Mouse (Mus musculus): ENCODE data around the gene Gm20696. TPM values are rescaled to one million over a fixed set of nuclear protein-coding genes. Genes with fewer than 3 reads are reported as not detected.

Gene Gm20696
- polyA plus RNA-seq, 1 experiment from 2014 or later, result 1.4 TPM

DNA sequence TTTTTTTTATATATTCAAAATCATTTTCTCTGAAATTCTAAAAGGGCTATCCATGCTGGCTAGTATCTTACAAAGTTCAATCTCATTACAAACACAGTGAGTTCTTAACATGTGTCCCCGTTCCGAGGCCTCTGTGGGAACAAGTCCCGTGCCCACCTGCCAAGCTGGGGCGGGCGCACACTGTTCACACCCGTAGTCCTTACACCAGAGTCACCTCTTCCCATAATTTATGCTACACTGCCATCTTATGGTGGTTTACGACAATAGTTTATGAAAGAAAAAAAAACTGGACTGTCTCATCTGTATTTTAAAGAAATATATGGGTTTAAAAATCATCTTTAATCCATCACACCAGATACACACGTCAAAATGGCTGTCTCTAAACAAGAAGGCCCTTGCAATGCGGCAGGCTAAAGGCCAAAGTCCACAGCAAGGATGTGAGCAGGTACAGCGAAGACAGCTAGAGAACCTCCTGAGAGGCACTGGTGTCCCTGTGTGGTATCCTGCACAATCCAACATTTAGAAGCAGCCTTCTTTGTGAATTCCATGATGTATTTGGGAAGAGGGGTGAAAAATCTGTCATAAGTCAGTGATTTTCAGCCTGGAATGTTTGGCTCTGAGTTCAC lies 66.3 kb downstream of the Gm20696 start:
- Histone ChIP-seq H3K27me3 (ENCODE audit: control insufficient read depth, insufficient read depth, low read length) (no peaks in the 10 kb centered on the region), H3K36me3 (ENCODE audit: control insufficient read depth, insufficient read depth, low read length) (no peaks in the 10 kb centered on the region), H3K4me2 (replicated peaks; ENCODE audit: low read depth) (peak overlapping the region; percentile 40), H3K9me3 (ENCODE audit: control insufficient read depth, low read length) (no peaks in the 10 kb centered on the region), H3K9ac (ENCODE audit: low read length) (no peak overlapping the region), H3K27ac (replicated peaks) (no peak overlapping the region; the same call in 1 of the 2 replicates), H3K4me1 (replicated peaks; ENCODE audit: control insufficient read depth, insufficient read depth) (no peaks in the 10 kb centered on the region), H3K4me3 (ENCODE audit: low read depth, low read length) (no peak overlapping the region)
- TF ChIP-seq EP300 (optimal IDR thresholded peaks at IDR 0.05) (no peak), CTCF (IDR thresholded peaks at IDR 0.05; ENCODE audit: low read depth) (peak; percentile 77)
- WGBS, result 16% methylated on average over 10 of the region's 10 CpGs
- 0 out of 2 replicates have a peak, but pooled peaks have one; percentile 59 for ATAC-seq (ENCODE audit: low FRiP score, low TSS enrichment)
- peak; percentile 54 for DNase-seq (ENCODE audit: low spot score)

DNA sequence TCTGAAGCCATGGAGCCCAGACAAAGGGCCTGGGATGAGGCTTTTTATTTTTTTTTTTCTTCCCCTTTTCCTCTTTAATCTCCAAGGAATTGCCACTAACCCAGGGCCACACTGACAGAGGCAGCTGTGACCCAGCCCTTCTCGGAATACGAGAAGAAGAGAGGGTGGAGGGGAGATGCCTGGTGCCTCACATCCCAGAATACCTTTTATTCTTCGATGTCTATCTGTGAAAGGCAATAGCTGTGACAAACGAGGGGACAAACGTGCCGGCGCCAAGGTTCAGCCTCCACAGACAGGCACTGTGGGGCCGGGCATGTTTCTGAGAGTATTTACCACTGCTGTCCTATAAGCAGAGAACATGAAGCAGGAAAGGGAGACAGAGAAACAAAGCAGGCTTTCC lies 66.9 kb downstream of the Gm20696 start:
- H3K36me3 ChIP-seq (ENCODE audit: control insufficient read depth, insufficient read depth, low read length), result no peaks in the 10 kb centered on the region
- ATAC-seq (ENCODE audit: low FRiP score, low TSS enrichment), result no peak

DNA sequence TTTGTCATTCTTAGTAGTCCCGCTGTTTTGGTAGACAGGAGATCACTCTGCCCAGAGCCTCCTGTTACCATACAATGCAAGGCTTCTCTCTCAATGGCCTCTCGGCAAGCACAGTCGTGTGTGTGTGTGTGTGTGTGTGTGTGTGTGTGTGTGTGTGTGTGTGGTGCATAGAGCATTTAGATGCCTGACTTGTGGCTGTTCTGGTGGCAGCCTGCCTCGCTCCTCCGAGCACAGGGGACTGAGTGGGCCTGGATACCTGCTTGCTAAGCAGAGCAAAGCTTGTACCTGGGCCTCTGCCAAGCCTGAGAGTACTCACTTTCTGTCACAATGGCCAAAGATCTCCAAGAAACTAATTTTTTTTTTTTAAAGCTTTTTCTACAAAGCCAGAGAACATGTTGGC lies 67.4 kb downstream of the Gm20696 start:
- Histone ChIP-seq H3K36me3 (ENCODE audit: control insufficient read depth, insufficient read depth, low read length) (no peaks in the 10 kb centered on the region), H3K4me2 (replicated peaks; ENCODE audit: low read depth) (no peak overlapping the region), H3K9ac (ENCODE audit: low read length) (no peak overlapping the region), H3K4me1 (replicated peaks; ENCODE audit: control insufficient read depth, insufficient read depth) (no peaks in the 10 kb centered on the region), H3K9me3 (ENCODE audit: control insufficient read depth, low read length) (no peaks in the 10 kb centered on the region), H3K27ac (replicated peaks) (no peak overlapping the region), H3K4me3 (ENCODE audit: low read depth, low read length) (no peak overlapping the region), H3K27me3 (ENCODE audit: control insufficient read depth, insufficient read depth, low read length) (no peaks in the 10 kb centered on the region)
- ATAC-seq (ENCODE audit: low FRiP score, low TSS enrichment), result no peak
- peak; percentile 14 for DNase-seq (ENCODE audit: low spot score)
- TF ChIP-seq EP300 (optimal IDR thresholded peaks at IDR 0.05) (no peak), CTCF (IDR thresholded peaks at IDR 0.05; ENCODE audit: low read depth) (no peak)
- WGBS, result 53% methylated on average over 5 of the region's 5 CpGs

More for the DNA sequence above, 66.9 kb downstream of the Gm20696 start:
- H3K4me1 ChIP-seq (replicated peaks; ENCODE audit: control insufficient read depth, insufficient read depth), result no peaks in the 10 kb centered on the region
- no peak overlapping the region for H3K27ac ChIP-seq (replicated peaks)
- H3K4me2 ChIP-seq (replicated peaks; ENCODE audit: low read depth), result 0 out of 2 replicates have a peak overlapping the region, but pooled peaks have one; percentile 11
- no peaks in the 10 kb centered on the region for H3K9me3 ChIP-seq (ENCODE audit: control insufficient read depth, low read length)
- H3K4me3 ChIP-seq (ENCODE audit: low read depth, low read length), result no peak overlapping the region
- no peaks in the 10 kb centered on the region for H3K27me3 ChIP-seq (ENCODE audit: control insufficient read depth, insufficient read depth, low read length)
- no peak for DNase-seq (ENCODE audit: low spot score)
- 41% methylated on average over 8 of the region's 8 CpGs for whole genome bisulfite sequencing
- TF ChIP-seq CTCF (IDR thresholded peaks at IDR 0.05; ENCODE audit: low read depth) (no peak), EP300 (optimal IDR thresholded peaks at IDR 0.05) (no peak)
- H3K9ac ChIP-seq (ENCODE audit: low read length), result no peak overlapping the region

DNA sequence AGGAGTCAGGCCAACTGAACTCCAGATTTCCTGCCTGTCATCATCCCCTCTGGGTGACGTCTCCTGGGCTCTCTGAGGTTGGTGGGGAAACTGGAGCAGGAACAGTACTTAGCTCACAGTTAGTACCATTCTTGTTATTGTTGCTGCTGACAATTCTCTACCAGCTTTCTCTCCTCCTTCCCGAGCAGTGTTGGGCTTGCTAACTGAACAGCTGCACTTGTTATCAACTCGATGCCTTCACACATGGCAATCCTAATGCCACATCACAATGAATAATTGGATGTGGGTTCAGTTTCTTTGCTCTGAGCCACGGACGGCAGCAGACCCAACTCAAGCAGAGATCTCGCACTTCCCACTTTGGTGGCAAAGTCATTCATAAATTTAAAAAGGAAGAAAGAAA lies 89.6 kb downstream of the Gm20696 start:
- Histone ChIP-seq H3K4me3 (ENCODE audit: low read depth, low read length) (no peak overlapping the region), H3K9ac (ENCODE audit: low read length) (no peak overlapping the region), H3K4me1 (replicated peaks; ENCODE audit: control insufficient read depth, insufficient read depth) (no peaks in the 10 kb centered on the region), H3K27ac (replicated peaks) (no peak overlapping the region), H3K27me3 (ENCODE audit: control insufficient read depth, insufficient read depth, low read length) (no peaks in the 10 kb centered on the region), H3K36me3 (ENCODE audit: control insufficient read depth, insufficient read depth, low read length) (no peaks in the 10 kb centered on the region), H3K4me2 (replicated peaks; ENCODE audit: low read depth) (no peak overlapping the region), H3K9me3 (ENCODE audit: control insufficient read depth, low read length) (no peaks in the 10 kb centered on the region)
- ATAC-seq (ENCODE audit: low FRiP score, low TSS enrichment) (no peak), DNase-seq (ENCODE audit: low spot score) (no peak)
- no peak for TF ChIP-seq EP300 (optimal IDR thresholded peaks at IDR 0.05)
- no peak for TF ChIP-seq CTCF (IDR thresholded peaks at IDR 0.05; ENCODE audit: low read depth)
- WGBS, result 45% methylated on average over 6 of the region's 6 CpGs

DNA sequence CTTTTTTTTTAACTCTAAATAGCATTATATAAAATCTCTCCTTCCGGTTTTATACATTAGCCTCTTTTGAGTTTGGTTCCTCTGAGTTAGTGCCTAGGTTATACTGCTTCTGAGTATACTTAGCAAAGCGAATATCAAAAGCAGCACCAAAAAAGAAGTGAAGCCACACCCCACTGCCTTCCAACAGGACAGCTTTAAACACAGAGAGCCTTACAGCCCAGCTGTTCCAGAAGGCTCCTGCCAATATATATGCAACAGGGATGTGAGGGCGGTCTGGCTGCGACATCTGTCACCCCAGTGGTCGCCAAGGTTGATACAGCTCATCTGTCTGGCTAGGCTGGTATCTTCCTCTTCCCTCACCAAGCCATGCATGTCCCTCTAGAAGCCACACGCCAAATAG lies 91.0 kb downstream of the Gm20696 start:
- Histone ChIP-seq H3K27me3 (ENCODE audit: control insufficient read depth, insufficient read depth, low read length) (no peaks in the 10 kb centered on the region), H3K9me3 (ENCODE audit: control insufficient read depth, low read length) (no peaks in the 10 kb centered on the region), H3K4me1 (replicated peaks; ENCODE audit: control insufficient read depth, insufficient read depth) (no peaks in the 10 kb centered on the region), H3K4me3 (ENCODE audit: low read depth, low read length) (no peak overlapping the region), H3K36me3 (ENCODE audit: control insufficient read depth, insufficient read depth, low read length) (no peaks in the 10 kb centered on the region), H3K4me2 (replicated peaks; ENCODE audit: low read depth) (no peak overlapping the region), H3K27ac (replicated peaks) (no peak overlapping the region), H3K9ac (ENCODE audit: low read length) (no peak overlapping the region)
- ATAC-seq (ENCODE audit: low FRiP score, low TSS enrichment) (no peak), DNase-seq (ENCODE audit: low spot score) (no peak)
- TF ChIP-seq CTCF (IDR thresholded peaks at IDR 0.05; ENCODE audit: low read depth) (no peak), EP300 (optimal IDR thresholded peaks at IDR 0.05) (no peak)
- WGBS, result 67% methylated on average over 6 of the region's 6 CpGs

DNA sequence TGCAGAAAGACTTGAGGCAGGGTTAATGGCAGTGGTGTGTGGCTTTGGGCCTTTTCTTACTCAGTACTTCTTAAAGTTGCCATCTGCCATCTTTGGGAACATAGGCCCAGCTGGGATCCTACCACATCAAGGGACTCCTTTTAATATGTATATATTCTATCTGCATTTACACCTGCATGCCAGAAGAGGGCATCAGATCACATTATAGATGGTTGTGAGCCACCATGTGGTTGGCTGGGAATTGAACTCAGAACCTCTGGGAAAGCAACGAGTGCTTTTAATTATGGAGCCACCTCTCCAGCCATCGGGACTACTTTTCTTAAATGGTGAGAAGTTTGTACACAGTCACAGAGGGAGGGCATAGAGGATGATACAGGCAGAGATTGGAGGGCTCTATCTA lies 93.3 kb downstream of the Gm20696 start:
- Histone ChIP-seq H3K4me2 (replicated peaks; ENCODE audit: low read depth) (no peak overlapping the region), H3K9ac (ENCODE audit: low read length) (no peak overlapping the region), H3K4me1 (replicated peaks; ENCODE audit: control insufficient read depth, insufficient read depth) (no peaks in the 10 kb centered on the region), H3K27ac (replicated peaks) (no peak overlapping the region), H3K4me3 (ENCODE audit: low read depth, low read length) (no peak overlapping the region), H3K27me3 (ENCODE audit: control insufficient read depth, insufficient read depth, low read length) (no peaks in the 10 kb centered on the region), H3K9me3 (ENCODE audit: control insufficient read depth, low read length) (no peaks in the 10 kb centered on the region), H3K36me3 (ENCODE audit: control insufficient read depth, insufficient read depth, low read length) (no peaks in the 10 kb centered on the region)
- peak; percentile 34; the same call in 1 of the 2 replicates for TF ChIP-seq CTCF (IDR thresholded peaks at IDR 0.05; ENCODE audit: low read depth)
- TF ChIP-seq EP300 (optimal IDR thresholded peaks at IDR 0.05), result no peak
- ATAC-seq (ENCODE audit: low FRiP score, low TSS enrichment), result no peak
- DNase-seq (ENCODE audit: low spot score), result no peak
- 94% methylated on average over 2 of the region's 2 CpGs for WGBS
